In genomic region chr7:25718788-25719417, GRCm38 (mm10) we compare ENCODE assay signal across 7 mouse cellular contexts. TPM values are rescaled to one million over a fixed set of nuclear protein-coding genes. Genes with fewer than 3 reads are reported as not detected.
A peak's percentile ranks its signal among the peaks of the same experiment; 100 is the strongest.
DNase-seq lines count a peak whose midpoint lies in the region; ATAC-seq lines count a peak whose summit lies in the region.

Gene Ccdc97, minus strand, starts transcription at chr7:25719088.

- peak; percentile 71 for ATAC-seq in embryonic facial prominence, embryonic 11.5 days (replicated peaks; ENCODE audit: insufficient number of reproducible peaks, low FRiP score, low TSS enrichment, low read depth)
- peak; percentile 82 for ATAC-seq in granulocyte monocyte progenitor cell, adult 5-6 weeks (replicated peaks; ENCODE audit: poor library complexity, severe bottlenecking)
- peak; percentile 89 for ATAC-seq in midbrain, embryonic 13.5 days

- H3K4me3 ChIP-seq in embryonic facial prominence, embryonic 11.5 days (ENCODE audit: low read depth, low read length), result peak within 1 kb of the TSS; percentile 70
- H3K4me3 ChIP-seq in limb, embryonic 10.5 days, result peak within 1 kb of the TSS; percentile 72
- peak within 1 kb of the TSS; percentile 62 for H3K4me3 ChIP-seq in midbrain, embryonic 13.5 days (replicated peaks)

- peak within 1 kb of the TSS; percentile 76 for H3K9ac ChIP-seq in embryonic facial prominence, embryonic 11.5 days (replicated peaks; ENCODE audit: low read length)
- H3K9ac ChIP-seq in midbrain, embryonic 13.5 days (replicated peaks), result peak within 1 kb of the TSS; percentile 69

- 5% methylated on average over 32 of the region's 32 CpGs for WGBS in embryonic facial prominence, embryonic 11.5 days
- WGBS in limb, embryonic 10.5 days, result 5% methylated on average over 32 of the region's 32 CpGs
- 6% methylated on average over 32 of the region's 32 CpGs for WGBS in midbrain, embryonic 13.5 days

- H3K36me3 ChIP-seq in embryonic facial prominence, embryonic 11.5 days (replicated peaks; ENCODE audit: control insufficient read depth, insufficient read depth, low read depth, low read length), result peaks cover 30% of the 10 kb centered on the region
- peaks cover 63% of the 10 kb centered on the region for H3K36me3 ChIP-seq in limb, embryonic 10.5 days
- peaks cover 57% of the 10 kb centered on the region for H3K36me3 ChIP-seq in midbrain, embryonic 13.5 days

- peak; percentile 94 for DNase-seq in adrenal gland, postnatal 14 days
- DNase-seq in embryonic facial prominence, embryonic 11.5 days (ENCODE audit: low spot score), result peak; percentile 96
- DNase-seq in kidney, adult 11 months, result peak; percentile 95
- peak; percentile 91 for DNase-seq in limb, embryonic 10.5 days (ENCODE audit: low spot score)
- peak; percentile 83 for DNase-seq in spleen, adult 12 weeks (ENCODE audit: low spot score)

- no peaks in the 10 kb centered on the region for H3K9me3 ChIP-seq in embryonic facial prominence, embryonic 11.5 days (replicated peaks; ENCODE audit: control insufficient read depth, low read length)
- H3K9me3 ChIP-seq in limb, embryonic 10.5 days (replicated peaks), result no peaks in the 10 kb centered on the region
- H3K9me3 ChIP-seq in midbrain, embryonic 13.5 days, result no peaks in the 10 kb centered on the region

- H3K4me1 ChIP-seq in embryonic facial prominence, embryonic 11.5 days (ENCODE audit: control insufficient read depth, insufficient read depth, low read length), result no peaks in the 10 kb centered on the region
- H3K4me1 ChIP-seq in limb, embryonic 10.5 days, result peaks cover 16% of the 10 kb centered on the region
- H3K4me1 ChIP-seq in midbrain, embryonic 13.5 days (replicated peaks), result peaks cover 22% of the 10 kb centered on the region

- peak within 1 kb of the TSS; percentile 76 for H3K4me2 ChIP-seq in embryonic facial prominence, embryonic 11.5 days (ENCODE audit: low read depth, low read length)
- peak within 1 kb of the TSS; percentile 95 for H3K4me2 ChIP-seq in midbrain, embryonic 13.5 days (replicated peaks)

- H3K27me3 ChIP-seq in embryonic facial prominence, embryonic 11.5 days (ENCODE audit: control insufficient read depth, insufficient read depth, low read length), result no peaks in the 10 kb centered on the region
- no peaks in the 10 kb centered on the region for H3K27me3 ChIP-seq in limb, embryonic 10.5 days (ENCODE audit: low read depth, poor library complexity, severe bottlenecking)
- no peaks in the 10 kb centered on the region for H3K27me3 ChIP-seq in midbrain, embryonic 13.5 days

- peak within 1 kb of the TSS; percentile 56; the same call in 1 of the 2 replicates for H3K27ac ChIP-seq in embryonic facial prominence, embryonic 11.5 days (replicated peaks; ENCODE audit: low read depth, low read length)
- H3K27ac ChIP-seq in limb, embryonic 10.5 days, result peak within 1 kb of the TSS; percentile 86
- H3K27ac ChIP-seq in midbrain, embryonic 13.5 days, result peak within 1 kb of the TSS; percentile 75

RNA-seq across cellular contexts. Expression of gene Ccdc97, which starts in this region (rescaled TPM):
- 43.8 and 45.0 TPM in 2 replicates for total RNA-seq in adrenal gland, postnatal 14 days (2021)
- polyA plus RNA-seq in embryonic facial prominence, embryonic 11.5 days (2014; fragmentation: Nextera tagmentation; extraction: Ambion mirVana), result 23.2 and 24.8 TPM in 2 replicates
- total RNA-seq in granulocyte monocyte progenitor cell, adult 5-6 weeks (2014; fragmentation: Nextera tagmentation), result 35.6 and 51.7 TPM in 2 replicates
- 8.9 and 14.8 TPM in 2 replicates for total RNA-seq in granulocyte monocyte progenitor cell, adult 5-6 weeks (2017)
- 31.5 and 32.3 TPM in 2 replicates for polyA plus RNA-seq in limb, embryonic 10.5 days (2016; fragmentation: Nextera tagmentation; extraction: Ambion mirVana)
- 29.9 and 35.9 TPM in 2 replicates for polyA plus RNA-seq in midbrain, embryonic 13.5 days (2015; fragmentation: Nextera tagmentation; extraction: Ambion mirVana)

Comparison
In these comparisons a context has a peak if more than half of its experiments do, and no peak if none do; other contexts are left out.
1. Peak in every context shown above with its lines: DNase-seq, ATAC-seq, H3K4me3 ChIP-seq and H3K27ac ChIP-seq.